Mouse (Mus musculus): Measurements from ENCODE around the gene Gm9857. TPM values are rescaled to one million over a fixed set of nuclear protein-coding genes. Genes with fewer than 3 reads are reported as not detected.

Gm9857 gene
- not detected in 2 replicates for polyA plus RNA-seq (2012)

DNA sequence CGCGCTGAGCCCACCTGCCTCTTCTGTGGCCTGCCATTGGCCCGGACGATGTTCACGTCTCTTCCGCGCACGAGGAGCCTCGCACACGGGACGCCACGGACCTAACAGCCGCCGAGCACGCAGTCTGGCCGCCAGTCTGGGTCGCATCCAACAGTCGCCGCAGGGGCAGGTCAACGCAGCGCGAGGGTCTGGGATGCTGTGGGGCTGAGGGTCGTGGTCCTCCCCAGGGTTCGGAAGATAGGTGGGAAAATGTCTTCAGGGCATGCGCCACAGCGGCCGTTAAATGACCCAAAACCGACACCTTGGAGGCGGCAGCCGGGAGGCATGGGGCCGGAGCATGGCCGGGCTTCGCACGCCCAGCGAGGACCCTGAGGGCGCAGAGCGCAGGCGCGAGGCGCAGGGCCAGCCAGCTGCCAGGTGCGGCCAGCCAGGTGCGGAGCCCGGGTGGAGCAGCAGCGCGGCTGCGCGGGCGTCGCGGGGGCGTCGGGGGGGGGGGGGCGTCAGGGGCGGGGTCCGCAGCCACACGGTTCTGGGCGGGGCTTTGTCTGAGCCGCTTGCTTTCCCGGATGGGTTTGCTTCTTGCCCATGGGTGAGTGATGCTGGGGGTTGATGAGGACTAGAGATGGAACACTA is at the start of gene Gm9857:
Gene Gm9857 (minus strand): TSS at position 445 of the 633 bp plus-strand sequence.

DNA sequence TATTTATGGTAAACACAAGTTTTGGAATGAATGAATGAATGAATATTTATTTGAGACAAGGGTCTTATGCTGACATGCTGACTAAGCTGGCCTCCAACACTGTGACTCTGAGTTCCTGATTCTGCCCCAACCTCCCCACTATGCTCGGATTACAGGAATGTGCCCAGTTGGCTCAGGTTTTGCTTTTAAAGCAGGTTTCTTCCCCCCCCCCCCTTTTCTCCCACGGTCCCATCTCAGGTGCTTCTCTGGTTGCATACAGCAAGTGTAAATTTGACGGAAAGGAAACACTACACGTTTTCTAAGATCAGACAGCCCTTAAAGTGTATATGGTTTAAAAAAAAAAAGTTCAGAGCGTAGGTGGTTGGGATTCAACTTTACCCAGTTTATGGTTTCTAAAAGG is 672 bp downstream of the Gm9857 start, which contains the start of gene Henmt1:
Gene Henmt1 (plus strand): TSS at position 301 of the 400 bp plus-strand sequence.

DNA sequence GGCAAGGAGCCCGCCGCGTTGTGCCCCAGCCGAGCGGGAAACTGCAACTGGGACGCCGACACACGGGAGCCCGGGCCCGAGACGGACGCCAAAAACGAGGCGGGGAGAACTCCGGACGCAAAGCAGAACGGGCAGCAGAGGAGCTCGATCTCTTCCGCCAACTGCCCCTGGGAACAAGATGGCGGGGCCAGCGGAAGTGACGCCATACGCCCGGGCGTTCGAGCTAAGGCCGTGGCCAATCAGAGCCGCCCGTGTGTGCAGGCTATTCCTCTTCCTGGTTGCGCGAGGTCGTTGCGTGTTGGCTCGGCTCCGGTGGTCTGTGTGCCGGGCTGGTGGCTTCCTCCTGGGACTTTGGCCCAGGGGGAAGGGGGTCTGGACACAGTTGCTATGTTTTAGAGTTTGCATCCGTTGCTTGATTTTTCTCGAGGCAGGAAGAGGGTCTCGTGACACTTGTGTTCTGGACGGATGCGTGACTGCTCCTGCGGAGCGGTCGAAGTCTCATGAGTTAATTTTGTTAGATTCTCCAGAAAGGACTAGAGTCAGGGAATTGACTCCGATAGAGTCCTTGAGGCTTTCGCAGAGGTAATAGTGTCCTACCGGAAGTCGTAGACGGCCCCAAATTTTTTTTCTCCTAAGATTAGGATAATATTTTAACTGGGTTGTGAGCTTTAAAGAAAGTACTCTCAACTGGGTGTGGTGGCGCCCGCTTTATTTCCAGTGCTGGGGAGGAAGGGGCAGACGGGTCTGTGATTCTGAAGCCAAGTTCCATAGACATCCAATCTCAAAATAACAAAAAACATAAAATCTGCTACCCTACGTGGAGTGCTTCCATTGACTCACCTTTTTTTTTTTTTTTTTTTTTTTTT is 28.5 kb downstream of the Gm9857 start, which contains the start of gene Prpf38b:
Gene Prpf38b (minus strand): TSS at position 180 of the 866 bp plus-strand sequence.

Other genes with a start within 250 kb of the Gm9857 start
- gene Gpsm2, start 218.1 kb downstream of the Gm9857 start, polyA plus RNA-seq (2012) = 2.1 and 3.5 TPM in 2 replicates
- gene Aknad1, start 200.8 kb downstream of the Gm9857 start, polyA plus RNA-seq (2012) = 0.04 TPM in 1 of 2 replicates, not detected in the other
- 16.7 and 24.2 TPM in 2 replicates for gene Stxbp3, start 99.9 kb downstream of the Gm9857 start, polyA plus RNA-seq (2012)
- not detected in 2 replicates for gene Fndc7, start 50.4 kb downstream of the Gm9857 start, polyA plus RNA-seq (2012)
- gene Prpf38b, start 28.7 kb downstream of the Gm9857 start, polyA plus RNA-seq (2012) = 87.2 and 125 TPM in 2 replicates
- 0.19 TPM in 1 of 2 replicates, not detected in the other for gene Henmt1, start 572 bp downstream of the Gm9857 start, polyA plus RNA-seq (2012)
- 2.6 and 2.7 TPM in 2 replicates for gene Fam102b, start 87.2 kb upstream of the Gm9857 start, polyA plus RNA-seq (2012)
- gene Slc25a54, start 140.0 kb upstream of the Gm9857 start, polyA plus RNA-seq (2012) = not detected in 2 replicates
- gene Slc25a24, start 182.7 kb upstream of the Gm9857 start, polyA plus RNA-seq (2012) = 7.3 and 8.3 TPM in 2 replicates